Mouse (Mus musculus): ENCODE results near the gene Endov.

- no peak for TF ChIP-seq EP300 (IDR thresholded peaks at IDR 0.05; ENCODE audit: low read depth)
- TF ChIP-seq CTCF (IDR thresholded peaks at IDR 0.05; ENCODE audit: low read depth) = no peak
Observed at GRCm38 (mm10) chr11:119542886-119543285, 51.7 kb downstream of the Endov start.

Measured in liver, embryonic 14.5 days (tissue).